Mouse (Mus musculus) right cerebral cortex, postnatal 36 days (tissue): ENCODE measurements around the gene Cyp26a1.

Experiments used
- DNase-seq, 2 experiments: peaks; one replicate each; pipeline ENCODE4 v3.0.0; 2022; ENCODE audit warnings: low spot score in 2 of 2, mixed read lengths in 1 of 2

Gene Cyp26a1

GRCm38 (mm10) chr19:37698273-37699160, 919 bp downstream of the Cyp26a1 start:
- no peak for DNase-seq

GRCm38 (mm10) chr19:37699711-37700110, 2.1 kb downstream of the Cyp26a1 start:
- DNase-seq = no peak

- no peak for DNase-seq
Measured at GRCm38 (mm10) chr19:37702377-37703076, 4.9 kb downstream of the Cyp26a1 start.

- DNase-seq = peak in 1 of 2 experiments; percentile 45
Measured at GRCm38 (mm10) chr19:37703902-37704509, 6.4 kb downstream of the Cyp26a1 start.

GRCm38 (mm10) chr19:37705722-37706121, 8.1 kb downstream of the Cyp26a1 start:
- no peak for DNase-seq

GRCm38 (mm10) chr19:37714681-37715080, 17.1 kb downstream of the Cyp26a1 start:
- DNase-seq = no peak

- no peak for DNase-seq
Measured at GRCm38 (mm10) chr19:37715980-37716379, 18.4 kb downstream of the Cyp26a1 start.

GRCm38 (mm10) chr19:37716524-37717175, 19.1 kb downstream of the Cyp26a1 start:
- DNase-seq = no peak

- no peak for DNase-seq
Measured at GRCm38 (mm10) chr19:37719166-37719565, 21.6 kb downstream of the Cyp26a1 start.

- DNase-seq = no peak
Measured at GRCm38 (mm10) chr19:37724591-37724990, 27.0 kb downstream of the Cyp26a1 start.

- no peak for DNase-seq
Measured at GRCm38 (mm10) chr19:37726585-37726984, 29.0 kb downstream of the Cyp26a1 start.

GRCm38 (mm10) chr19:37727366-37727765, 29.8 kb downstream of the Cyp26a1 start:
- no peak for DNase-seq

GRCm38 (mm10) chr19:37735426-37735825, 37.8 kb downstream of the Cyp26a1 start:
- DNase-seq = no peak

GRCm38 (mm10) chr19:37738575-37738974, 41.0 kb downstream of the Cyp26a1 start:
- DNase-seq = no peak

- no peak for DNase-seq
Measured at GRCm38 (mm10) chr19:37740043-37740442, 42.4 kb downstream of the Cyp26a1 start.
